ENCODE assay signal across 27 mouse cellular contexts in genomic region chr11:108877520-108877919, GRCm38 (mm10).
"Had no signal": no experiment of that assay in that cellular context is flagged by ENCODE, and none has a peak within 500 bp of the region (broad histone marks: within the 10 kb centered on the region; RNA-seq: fewer than 3 reads in every experiment).

No protein-coding gene starts in this region.

- H3K27me3 ChIP-seq: embryonic facial prominence, embryonic 12.5 days; embryonic facial prominence, embryonic 13.5 days; embryonic facial prominence, embryonic 15.5 days; forebrain, embryonic 12.5 days; forebrain, embryonic 13.5 days; forebrain, embryonic 15.5 days had no signal

- H3K9me3 ChIP-seq: embryonic facial prominence, embryonic 10.5 days; embryonic facial prominence, embryonic 12.5 days; embryonic facial prominence, embryonic 13.5 days; embryonic facial prominence, embryonic 15.5 days; forebrain, embryonic 10.5 days; forebrain, embryonic 12.5 days; forebrain, embryonic 13.5 days; forebrain, embryonic 15.5 days had no signal

- H3K4me2 ChIP-seq: embryonic facial prominence, embryonic 12.5 days; embryonic facial prominence, embryonic 13.5 days; embryonic facial prominence, embryonic 15.5 days; forebrain, embryonic 12.5 days; forebrain, embryonic 13.5 days; forebrain, embryonic 15.5 days had no signal

- H3K4me1 ChIP-seq: embryonic facial prominence, embryonic 15.5 days; forebrain, embryonic 12.5 days; forebrain, embryonic 13.5 days; forebrain, embryonic 15.5 days had no signal

- H3K36me3 ChIP-seq: embryonic facial prominence, embryonic 10.5 days; embryonic facial prominence, embryonic 12.5 days; embryonic facial prominence, embryonic 13.5 days; embryonic facial prominence, embryonic 15.5 days; forebrain, embryonic 10.5 days; forebrain, embryonic 12.5 days; forebrain, embryonic 15.5 days had no signal

- H3K9ac ChIP-seq: embryonic facial prominence, embryonic 12.5 days; embryonic facial prominence, embryonic 13.5 days; embryonic facial prominence, embryonic 15.5 days; forebrain, embryonic 12.5 days; forebrain, embryonic 13.5 days; forebrain, embryonic 15.5 days; forebrain, postnatal 0 days had no signal

- H3K27ac ChIP-seq: embryonic facial prominence, embryonic 10.5 days; embryonic facial prominence, embryonic 12.5 days; embryonic facial prominence, embryonic 13.5 days; embryonic facial prominence, embryonic 15.5 days; forebrain, embryonic 10.5 days; forebrain, embryonic 12.5 days; forebrain, embryonic 13.5 days; forebrain, embryonic 15.5 days; gastrocnemius, adult 2 months had no signal

- DNase-seq: cerebellum, adult 2 months; cerebellum, adult 8-10 months; cerebellum, adult 9-10 months; cerebellum, adult 9-11 months; cerebellum, postnatal 10 days; cerebellum, postnatal 14 days; cerebellum, postnatal 25 days; cerebellum, postnatal 36 days; embryo, embryonic 11 days; forebrain, postnatal 0 days; gastrocnemius, adult 2 months; gastrocnemius, postnatal 10 days; gastrocnemius, postnatal 14 days; gastrocnemius, postnatal 25 days; gastrocnemius, postnatal 36 days; heart, adult 11 months had no signal

- H3K4me3 ChIP-seq: embryonic facial prominence, embryonic 10.5 days; embryonic facial prominence, embryonic 12.5 days; embryonic facial prominence, embryonic 13.5 days; embryonic facial prominence, embryonic 15.5 days; erythroblast, embryonic 14.5 days; forebrain, embryonic 10.5 days; forebrain, embryonic 12.5 days; forebrain, embryonic 13.5 days; forebrain, embryonic 15.5 days; gastrocnemius, adult 2 months had no signal

- ATAC-seq: forebrain, embryonic 13.5 days; forebrain, embryonic 14.5 days; forebrain, embryonic 15.5 days; forebrain, embryonic 16.5 days; forebrain, postnatal 0 days had no signal
